Mouse (Mus musculus) cerebellum, adult 11-12 months (tissue): ENCODE results near the gene Mrfap1.
A peak's percentile ranks its signal among the peaks of the same experiment; 100 is the strongest.

Source experiments
- DNase-seq: peaks from one replicate; pipeline ENCODE4 v3.0.0; 2022

Gene Mrfap1

GRCm38 (mm10) chr5:36779512-36779911, 17.1 kb downstream of the Mrfap1 start:
- no peak for DNase-seq

- no peak for DNase-seq
Observed at GRCm38 (mm10) chr5:36778901-36779300, 17.7 kb downstream of the Mrfap1 start.

GRCm38 (mm10) chr5:36777186-36777585, 19.4 kb downstream of the Mrfap1 start:
- no peak for DNase-seq

GRCm38 (mm10) chr5:36776021-36776575, 20.5 kb downstream of the Mrfap1 start:
- no peak for DNase-seq

- DNase-seq = no peak
Observed at GRCm38 (mm10) chr5:36775317-36775716, 21.3 kb downstream of the Mrfap1 start.

GRCm38 (mm10) chr5:36772586-36772985, 24.0 kb downstream of the Mrfap1 start:
- DNase-seq = no peak

- DNase-seq = no peak
Observed at GRCm38 (mm10) chr5:36769603-36770002, 27.0 kb downstream of the Mrfap1 start.

GRCm38 (mm10) chr5:36766958-36767703, 29.4 kb downstream of the Mrfap1 start:
- peak; percentile 62 for DNase-seq

- DNase-seq = no peak
Observed at GRCm38 (mm10) chr5:36759848-36760247, 36.7 kb downstream of the Mrfap1 start.

- no peak for DNase-seq
Observed at GRCm38 (mm10) chr5:36757033-36757432, 39.5 kb downstream of the Mrfap1 start.

GRCm38 (mm10) chr5:36750119-36751078, 46.2 kb downstream of the Mrfap1 start:
- no peak for DNase-seq

- peak; percentile 89 for DNase-seq
Observed at GRCm38 (mm10) chr5:36748536-36749061, 48.0 kb downstream of the Mrfap1 start, which contains the start of gene Bloc1s4. Bloc1s4 (minus strand) TSS chr5:36748650.

GRCm38 (mm10) chr5:36747794-36748535, 48.6 kb downstream of the Mrfap1 start:
- no peak for DNase-seq

GRCm38 (mm10) chr5:36747071-36747470, 49.5 kb downstream of the Mrfap1 start:
- DNase-seq = no peak
